Mouse (Mus musculus) midbrain, embryonic 11.5 days (tissue): Measurements from ENCODE around the gene Maats1. TPM values are rescaled to one million over a fixed set of nuclear protein-coding genes. Genes with fewer than 3 reads are reported as not detected.

Experiments
- ATAC-seq: fragments of 200-750 bp; cut with Nextera tagmentation; 2 replicates; pipeline ENCODE4 v1.8.0; 2017; ENCODE audit warnings: moderate TSS enrichment, moderate library complexity; ENCODE audit not compliant: low FRiP score
- DNase-seq: peaks from one replicate; pipeline ENCODE4 v3.0.0; 2015; ENCODE audit warnings: low spot score; ENCODE audit errors: missing footprints
- H3K27ac ChIP-seq: fragments of 300-500 bp; sonication (generic); 2 replicates; pipeline ENCODE4 v1.5.1; 2014; ENCODE audit warnings: low read depth, low read length
- H3K27me3 ChIP-seq: fragments of 300-500 bp; sonication (generic); 2 replicates; pipeline ENCODE4 v1.6.1; 2014; ENCODE audit warnings: mild to moderate bottlenecking, low read length, moderate library complexity, mixed read lengths; ENCODE audit not compliant: control insufficient read depth, insufficient read depth
- H3K36me3 ChIP-seq: fragments of 300-500 bp; sonication (generic); 2 replicates; pipeline ENCODE4 v1.6.1; 2014; ENCODE audit warnings: mild to moderate bottlenecking, low read length, moderate library complexity, mixed read lengths; ENCODE audit not compliant: control insufficient read depth, insufficient read depth
- H3K4me1 ChIP-seq: fragments of 300-500 bp; sonication (generic); 2 replicates; pipeline ENCODE4 v1.6.1; 2014; ENCODE audit warnings: low read length; ENCODE audit not compliant: control insufficient read depth, insufficient read depth
- H3K4me2 ChIP-seq: fragments of 300-500 bp; sonication (generic); 2 replicates; pipeline ENCODE4 v1.6.1; 2014; ENCODE audit warnings: mild to moderate bottlenecking, moderate library complexity
- H3K4me3 ChIP-seq: fragments of 300-500 bp; sonication (generic); 2 replicates; pipeline ENCODE4 v1.5.1; 2014; ENCODE audit warnings: low read depth, low read length
- H3K9ac ChIP-seq: fragments of 300-500 bp; sonication (generic); 2 replicates; pipeline ENCODE4 v1.6.1; 2014; ENCODE audit warnings: low read length
- H3K9me3 ChIP-seq: fragments of 300-500 bp; sonication (generic); 2 replicates; pipeline ENCODE4 v1.6.1; 2016; ENCODE audit warnings: low read length; ENCODE audit not compliant: control insufficient read depth
- WGBS: fragments of 180-500 bp; shearing (Covaris S2); extraction: QIAGEN DNeasy Blood & Tissue Kit; methylation state at CpG from one replicate; pipeline ENCODE4 v1.1.7; 2014; 5-methylcytosine and 5-hydroxymethylcytosine counted together
- polyA plus RNA-seq: library from polyadenylated mRNA; unstranded; fragments of >200 nt; fragmentation: Nextera tagmentation; extraction: Ambion mirVana; gene quantifications from 2 replicates; pipeline ENCODE4 v1.2.1, GENCODE M21; 2014

The Maats1 gene
- polyA plus RNA-seq, 1 experiment from 2014 or later = 0.60 TPM

- DNase-seq (no peak), ATAC-seq (no peak)
- 62% methylated on average over 5 of the region's 5 CpGs for WGBS
Observed at GRCm38 (mm10) chr16:38295349-38295930, 46.5 kb downstream of the Maats1 start.

GRCm38 (mm10) chr16:38294685-38295348 is 47.1 kb downstream of the Maats1 start, which contains the start of gene Nr1i2:
Nr1i2 (minus strand) TSS chr16:38294824.
- no peaks in the 10 kb centered on the region for H3K27me3 ChIP-seq
- H3K4me2 ChIP-seq = no peak within 1 kb of the TSS
- ATAC-seq = no peak
- no peaks in the 10 kb centered on the region for H3K9me3 ChIP-seq
- no peaks in the 10 kb centered on the region for H3K4me1 ChIP-seq
- H3K9ac ChIP-seq = no peak within 1 kb of the TSS
- H3K27ac ChIP-seq = no peak within 1 kb of the TSS
- no peak for DNase-seq
- no peak within 1 kb of the TSS for H3K4me3 ChIP-seq
- H3K36me3 ChIP-seq = no peaks in the 10 kb centered on the region
- WGBS = 79% methylated on average over 7 of the region's 7 CpGs

More at GRCm38 (mm10) chr16:38295349-38295930, 46.5 kb downstream of the Maats1 start:
- Histone ChIP-seq H3K4me3 (no peak overlapping the region), H3K27ac (no peak overlapping the region), H3K27me3 (no peaks in the 10 kb centered on the region), H3K4me2 (no peak overlapping the region), H3K9me3 (no peaks in the 10 kb centered on the region), H3K4me1 (no peaks in the 10 kb centered on the region), H3K9ac (no peak overlapping the region), H3K36me3 (no peaks in the 10 kb centered on the region)

DNA sequence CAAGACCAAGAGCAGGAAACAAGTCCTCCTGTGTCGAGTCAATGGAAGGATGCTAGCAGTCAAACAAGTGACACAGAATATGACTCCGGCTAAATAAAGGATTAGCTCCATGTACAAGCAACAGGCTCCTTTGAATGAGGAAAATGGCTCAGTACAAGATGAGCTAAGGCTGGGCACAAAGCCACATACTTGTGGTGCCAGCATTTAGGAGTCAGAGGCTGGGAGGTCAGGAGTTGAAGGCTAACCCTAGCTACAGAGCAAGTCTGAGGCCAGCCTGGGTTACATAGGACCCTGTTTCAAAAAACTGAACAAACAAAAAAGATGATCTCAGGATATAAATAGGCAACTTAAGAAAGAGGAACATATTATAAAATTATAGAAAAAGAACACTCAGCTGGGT is 51.8 kb downstream of the Maats1 start:
- no peaks in the 10 kb centered on the region for H3K9me3 ChIP-seq
- H3K27ac ChIP-seq = no peak overlapping the region
- no peak for ATAC-seq
- no peaks in the 10 kb centered on the region for H3K4me1 ChIP-seq
- no peaks in the 10 kb centered on the region for H3K27me3 ChIP-seq
- no peak overlapping the region for H3K4me3 ChIP-seq
- 79% methylated on average over 2 of the region's 2 CpGs for WGBS
- no peak overlapping the region for H3K4me2 ChIP-seq
- no peak for DNase-seq
- no peaks in the 10 kb centered on the region for H3K36me3 ChIP-seq
- H3K9ac ChIP-seq = no peak overlapping the region

- H3K27me3 ChIP-seq = no peaks in the 10 kb centered on the region
- WGBS = 40% methylated on average over 6 of the region's 6 CpGs
- H3K4me1 ChIP-seq = no peaks in the 10 kb centered on the region
- H3K9ac ChIP-seq = no peak overlapping the region
- no peak overlapping the region for H3K4me3 ChIP-seq
- no peak overlapping the region for H3K4me2 ChIP-seq
- no peak overlapping the region for H3K27ac ChIP-seq
- no peaks in the 10 kb centered on the region for H3K9me3 ChIP-seq
- H3K36me3 ChIP-seq = no peaks in the 10 kb centered on the region
- DNase-seq (no peak), ATAC-seq (no peak)
Observed at GRCm38 (mm10) chr16:38288851-38289250, 53.1 kb downstream of the Maats1 start.

- DNase-seq (no peak), ATAC-seq (no peak)
- WGBS = 87% methylated on average over 3 of the region's 3 CpGs
- no peak overlapping the region for H3K4me3 ChIP-seq
- no peaks in the 10 kb centered on the region for H3K36me3 ChIP-seq
- H3K27ac ChIP-seq = no peak overlapping the region
- no peak overlapping the region for H3K9ac ChIP-seq
- no peaks in the 10 kb centered on the region for H3K27me3 ChIP-seq
- no peaks in the 10 kb centered on the region for H3K4me1 ChIP-seq
- no peaks in the 10 kb centered on the region for H3K9me3 ChIP-seq
- no peak overlapping the region for H3K4me2 ChIP-seq
Observed at GRCm38 (mm10) chr16:38287762-38288161, 54.2 kb downstream of the Maats1 start.

GRCm38 (mm10) chr16:38287357-38287756 is 54.6 kb downstream of the Maats1 start:
- Histone ChIP-seq H3K9ac (no peak overlapping the region), H3K27me3 (no peaks in the 10 kb centered on the region), H3K4me1 (no peaks in the 10 kb centered on the region), H3K4me3 (no peak overlapping the region), H3K36me3 (no peaks in the 10 kb centered on the region), H3K9me3 (no peaks in the 10 kb centered on the region), H3K27ac (no peak overlapping the region), H3K4me2 (no peak overlapping the region)
- WGBS = 82% methylated on average over 6 of the region's 6 CpGs
- no peak for ATAC-seq
- no peak for DNase-seq

DNA sequence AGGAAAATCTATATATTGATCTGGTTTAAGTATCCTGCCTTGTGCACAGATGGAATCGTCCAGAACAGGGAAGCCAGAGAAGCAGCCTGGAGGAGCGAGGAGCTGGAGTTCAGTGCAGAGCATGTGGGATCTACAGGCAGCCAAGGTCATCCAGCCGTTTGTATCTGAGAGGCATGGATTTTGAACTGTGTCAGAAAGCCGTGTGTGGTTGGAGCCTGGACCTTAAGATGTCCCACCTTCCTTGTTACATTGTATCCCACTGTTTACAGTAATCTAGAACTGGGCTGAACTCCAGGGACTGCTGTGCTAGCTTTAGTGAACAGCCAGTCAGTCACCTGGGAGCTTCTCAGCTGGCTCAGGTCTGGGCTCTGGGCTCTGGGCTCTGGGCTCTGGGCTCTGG is 55.4 kb downstream of the Maats1 start:
- no peak for ATAC-seq
- 82% methylated on average over 4 of the region's 4 CpGs for WGBS
- H3K27ac ChIP-seq = no peak overlapping the region
- H3K9ac ChIP-seq = no peak overlapping the region
- no peaks in the 10 kb centered on the region for H3K9me3 ChIP-seq
- no peak for DNase-seq
- H3K4me3 ChIP-seq = no peak overlapping the region
- no peak overlapping the region for H3K4me2 ChIP-seq
- H3K4me1 ChIP-seq = no peaks in the 10 kb centered on the region; the same call in 1 of the 2 replicates
- no peaks in the 10 kb centered on the region for H3K36me3 ChIP-seq
- H3K27me3 ChIP-seq = no peaks in the 10 kb centered on the region

DNA sequence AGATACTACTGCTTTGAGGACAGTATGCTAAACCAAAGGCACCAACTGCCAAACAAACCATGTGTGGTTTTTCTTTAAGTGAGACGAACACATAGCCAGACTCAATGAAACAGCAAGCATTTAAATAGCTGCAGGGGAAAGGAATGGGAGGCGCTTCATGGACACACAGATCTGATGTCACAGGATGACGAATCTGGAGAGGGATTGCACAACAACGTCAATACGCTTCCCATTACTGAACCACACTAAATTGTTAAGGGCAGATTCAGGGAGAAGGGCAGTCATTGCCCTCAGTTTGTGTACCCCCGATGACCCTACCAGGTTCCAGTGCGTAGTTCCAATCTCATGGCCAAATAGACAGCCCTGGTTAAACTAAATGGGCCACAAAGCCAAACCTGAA is 56.1 kb downstream of the Maats1 start:
- H3K4me3 ChIP-seq = no peak overlapping the region
- no peak overlapping the region for H3K9ac ChIP-seq
- H3K4me2 ChIP-seq = no peak overlapping the region
- no peaks in the 10 kb centered on the region for H3K27me3 ChIP-seq
- WGBS = 91% methylated on average over 7 of the region's 7 CpGs
- no peaks in the 10 kb centered on the region; the same call in 1 of the 2 replicates for H3K4me1 ChIP-seq
- no peaks in the 10 kb centered on the region for H3K36me3 ChIP-seq
- DNase-seq (no peak), ATAC-seq (no peak)
- H3K9me3 ChIP-seq = no peaks in the 10 kb centered on the region
- no peak overlapping the region for H3K27ac ChIP-seq

DNA sequence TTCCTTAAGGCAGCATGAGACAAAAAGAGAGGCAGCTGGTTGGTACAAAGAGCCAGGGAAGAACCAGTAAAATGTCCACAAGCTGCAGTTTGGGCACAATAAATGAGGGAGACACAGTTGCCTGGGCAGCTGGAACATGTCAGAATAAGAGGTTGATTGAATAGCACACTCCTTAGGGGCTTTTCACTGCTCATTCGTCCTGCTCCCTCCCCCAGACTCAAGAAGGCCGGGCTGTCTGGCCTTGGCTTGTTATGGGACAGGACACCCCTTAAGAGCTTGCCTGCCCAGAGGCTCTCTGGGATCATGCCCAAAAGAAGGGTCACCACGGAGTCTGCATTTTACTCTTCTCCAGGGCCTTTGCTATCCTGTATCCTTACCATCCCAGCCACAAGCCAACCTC is 58.6 kb downstream of the Maats1 start:
- 54% methylated on average over 3 of the region's 3 CpGs for WGBS
- no peak overlapping the region for H3K9ac ChIP-seq
- no peak for ATAC-seq
- H3K4me3 ChIP-seq = no peak overlapping the region
- no peaks in the 10 kb centered on the region for H3K27me3 ChIP-seq
- H3K36me3 ChIP-seq = no peaks in the 10 kb centered on the region
- no peak for DNase-seq
- no peak overlapping the region for H3K4me2 ChIP-seq
- H3K4me1 ChIP-seq = no peaks in the 10 kb centered on the region; the same call in 1 of the 2 replicates
- no peaks in the 10 kb centered on the region for H3K9me3 ChIP-seq
- no peak overlapping the region for H3K27ac ChIP-seq
